Mouse (Mus musculus) heart, embryonic 14.5 days (tissue): ENCODE results near the gene Psmc3ip. TPM values are rescaled to one million over a fixed set of nuclear protein-coding genes. Genes with fewer than 3 reads are reported as not detected.
A peak's percentile ranks its signal among the peaks of the same experiment; 100 is the strongest.

Experiments
- ATAC-seq: fragments of 200-750 bp; cut with Nextera tagmentation; 2 replicates; pipeline ENCODE4 v1.8.0; 2017; ENCODE audit warnings: low read depth, moderate TSS enrichment; ENCODE audit not compliant: insufficient number of reproducible peaks, insufficient read depth, low FRiP score
- H3K27ac ChIP-seq, 2 experiments: fragments of 200-500 bp in 1 of 2; fragments of 300-500 bp in 1 of 2; sonication (generic) in 1 of 2; replicated peaks in 1 of 2; 2 replicates each; pipeline ENCODE4 v1.5.1; 2012 to 2014; ENCODE audit warnings: low read depth in 2 of 2, low read length in 2 of 2, control low read depth in 1 of 2, mild to moderate bottlenecking in 1 of 2, mixed read lengths in 1 of 2; ENCODE audit not compliant: control insufficient read depth in 1 of 2, insufficient read depth in 1 of 2
- H3K27me3 ChIP-seq: fragments of 300-500 bp; sonication (generic); 2 replicates; pipeline ENCODE4 v1.6.1; 2014; ENCODE audit warnings: mild to moderate bottlenecking, low read length, control low read depth; ENCODE audit not compliant: control insufficient read depth, insufficient read depth
- H3K36me3 ChIP-seq: fragments of 300-500 bp; sonication (generic); 2 replicates; pipeline ENCODE4 v1.6.1; 2014; ENCODE audit warnings: mild to moderate bottlenecking, control low read depth, low read length, mixed read lengths; ENCODE audit not compliant: control insufficient read depth, insufficient read depth
- H3K4me1 ChIP-seq, 2 experiments: fragments of 200-500 bp in 1 of 2; fragments of 300-500 bp in 1 of 2; sonication (generic) in 1 of 2; 2 replicates each; pipeline ENCODE4 v1.6.1; 2012 to 2014; ENCODE audit warnings: low read length in 2 of 2, control low read depth in 1 of 2, mixed read lengths in 1 of 2; ENCODE audit not compliant: control insufficient read depth in 2 of 2, insufficient read depth in 2 of 2
- H3K4me2 ChIP-seq: fragments of 300-500 bp; sonication (generic); 2 replicates; pipeline ENCODE4 v1.6.1; 2014; ENCODE audit warnings: mild to moderate bottlenecking, low read length
- H3K4me3 ChIP-seq, 2 experiments: fragments of 200-500 bp in 1 of 2; fragments of 300-500 bp in 1 of 2; sonication (generic) in 1 of 2; 2 replicates each; pipeline ENCODE4 v1.5.1; 2012 to 2014; ENCODE audit warnings: low read length in 2 of 2, mild to moderate bottlenecking in 2 of 2, control low read depth in 1 of 2, low read depth in 1 of 2, moderate library complexity in 1 of 2; ENCODE audit not compliant: control insufficient read depth in 1 of 2, insufficient read depth in 1 of 2
- H3K9ac ChIP-seq: fragments of 300-500 bp; sonication (generic); 2 replicates; pipeline ENCODE4 v1.6.1; 2014; ENCODE audit warnings: mild to moderate bottlenecking, low read length
- H3K9me3 ChIP-seq: fragments of 300-500 bp; sonication (generic); 2 replicates; pipeline ENCODE4 v1.6.1; 2016; ENCODE audit warnings: low read length, control low read depth; ENCODE audit not compliant: control insufficient read depth
- WGBS: fragments of 180-500 bp; shearing (Covaris S2); extraction: QIAGEN DNeasy Blood & Tissue Kit; methylation state at CpG from one replicate; pipeline ENCODE4 v1.1.7; 2014; 5-methylcytosine and 5-hydroxymethylcytosine counted together
- polyA plus RNA-seq: library from polyadenylated mRNA; unstranded; fragments of >200 nt; fragmentation: Nextera tagmentation; extraction: Ambion mirVana; gene quantifications from 2 replicates; pipeline ENCODE4 v1.2.1, GENCODE M21; 2014

Gene Psmc3ip
- polyA plus RNA-seq, 1 experiment from 2014 or later = 22.9 TPM

DNA sequence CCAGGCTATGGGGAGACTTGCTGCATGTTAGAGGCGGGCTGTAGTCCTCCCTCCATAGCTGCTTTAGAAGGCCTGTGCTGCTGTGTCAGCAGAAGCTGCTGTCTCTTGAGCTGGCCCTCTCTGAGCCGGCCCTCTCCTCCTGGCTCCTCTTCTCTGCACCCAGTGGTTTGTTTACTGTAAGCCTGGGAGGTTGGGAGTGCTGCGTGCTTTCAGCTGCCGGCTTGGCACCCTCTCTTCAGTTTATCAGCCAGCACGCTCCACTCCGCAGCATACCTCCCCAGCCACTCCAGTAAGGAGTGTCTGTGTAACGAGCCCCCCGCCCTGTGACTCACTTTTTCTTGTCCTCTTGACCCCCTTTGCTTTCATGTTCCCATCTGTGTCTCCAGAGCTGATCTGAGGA lies 38.4 kb downstream of the Psmc3ip start:
- peak; percentile 67 for ATAC-seq
- no peaks in the 10 kb centered on the region for H3K27me3 ChIP-seq
- peak overlapping the region; percentile 57 for H3K9ac ChIP-seq
- H3K36me3 ChIP-seq = peaks cover 55% of the 10 kb centered on the region
- H3K9me3 ChIP-seq = peaks cover 5% of the 10 kb centered on the region; the same call in 1 of the 2 replicates
- H3K4me1 ChIP-seq = peaks cover 50 to 63% of the 10 kb centered on the region in 2 experiments
- H3K4me2 ChIP-seq = peak overlapping the region; percentile 29
- 11% methylated on average over 8 of the region's 8 CpGs for WGBS
- no peak overlapping the region for H3K4me3 ChIP-seq
- H3K27ac ChIP-seq = peak overlapping the region; percentile 64 to 99

DNA sequence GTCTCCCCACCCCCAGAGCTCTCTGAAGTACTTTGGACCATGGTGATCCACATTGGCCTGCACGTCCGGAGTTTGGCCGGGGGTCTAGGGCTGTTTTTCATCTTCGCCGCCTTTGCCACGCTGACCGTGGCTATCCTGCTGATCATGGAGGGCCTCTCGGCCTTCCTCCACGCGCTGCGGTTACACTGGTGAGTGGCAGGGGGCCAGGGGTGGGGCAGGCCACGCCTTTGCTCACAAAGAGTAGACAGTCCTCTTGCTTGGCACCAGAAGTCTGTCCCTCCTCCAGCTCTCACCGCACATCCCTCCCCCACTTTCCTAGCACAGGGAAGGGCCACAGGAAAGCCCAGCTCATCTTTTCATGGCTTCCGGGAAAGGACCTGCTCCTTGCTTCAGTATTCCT lies 39.8 kb downstream of the Psmc3ip start:
- ATAC-seq = no peak
- Histone ChIP-seq H3K9ac (peak overlapping the region; percentile 34), H3K27ac (peak overlapping the region in 1 of 2 experiments; percentile 99; a peak in 1 of 4 replicates), H3K4me1 (peaks cover 41 to 52% of the 10 kb centered on the region in 2 experiments), H3K27me3 (no peaks in the 10 kb centered on the region), H3K9me3 (peaks cover 5% of the 10 kb centered on the region; the same call in 1 of the 2 replicates), H3K36me3 (peaks cover 62% of the 10 kb centered on the region), H3K4me2 (no peak overlapping the region), H3K4me3 (no peak overlapping the region)
- WGBS = 68% methylated on average over 14 of the region's 14 CpGs

DNA sequence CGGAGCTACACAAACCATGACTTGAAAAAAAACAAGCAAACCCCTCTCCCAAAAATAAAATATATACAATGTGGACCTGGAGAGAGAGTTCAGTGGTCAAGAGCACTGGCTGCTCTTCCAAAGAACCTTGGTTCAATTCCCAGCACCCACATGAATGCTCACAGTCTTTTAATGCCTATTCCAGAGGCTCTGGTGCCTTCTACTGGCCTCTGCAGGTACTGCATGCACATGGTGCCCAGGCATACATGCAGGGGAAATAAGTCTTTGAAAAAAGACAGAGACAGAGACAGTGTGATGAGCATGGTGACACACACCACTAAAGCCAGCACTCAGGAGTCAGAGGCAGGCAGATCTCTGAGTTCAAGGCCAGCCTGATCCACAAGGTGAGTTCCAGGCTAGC lies 41.3 kb downstream of the Psmc3ip start:
- ATAC-seq = no peak
- peaks cover 5% of the 10 kb centered on the region; the same call in 1 of the 2 replicates for H3K9me3 ChIP-seq
- H3K4me1 ChIP-seq = peaks cover 26 to 38% of the 10 kb centered on the region in 2 experiments
- peaks cover 76% of the 10 kb centered on the region for H3K36me3 ChIP-seq
- H3K9ac ChIP-seq = no peak overlapping the region
- H3K4me2 ChIP-seq = no peak overlapping the region
- no peaks in the 10 kb centered on the region for H3K27me3 ChIP-seq
- 91% methylated on average over 1 of the region's 1 CpGs for WGBS
- no peak overlapping the region for H3K4me3 ChIP-seq
- H3K27ac ChIP-seq = no peak overlapping the region

DNA sequence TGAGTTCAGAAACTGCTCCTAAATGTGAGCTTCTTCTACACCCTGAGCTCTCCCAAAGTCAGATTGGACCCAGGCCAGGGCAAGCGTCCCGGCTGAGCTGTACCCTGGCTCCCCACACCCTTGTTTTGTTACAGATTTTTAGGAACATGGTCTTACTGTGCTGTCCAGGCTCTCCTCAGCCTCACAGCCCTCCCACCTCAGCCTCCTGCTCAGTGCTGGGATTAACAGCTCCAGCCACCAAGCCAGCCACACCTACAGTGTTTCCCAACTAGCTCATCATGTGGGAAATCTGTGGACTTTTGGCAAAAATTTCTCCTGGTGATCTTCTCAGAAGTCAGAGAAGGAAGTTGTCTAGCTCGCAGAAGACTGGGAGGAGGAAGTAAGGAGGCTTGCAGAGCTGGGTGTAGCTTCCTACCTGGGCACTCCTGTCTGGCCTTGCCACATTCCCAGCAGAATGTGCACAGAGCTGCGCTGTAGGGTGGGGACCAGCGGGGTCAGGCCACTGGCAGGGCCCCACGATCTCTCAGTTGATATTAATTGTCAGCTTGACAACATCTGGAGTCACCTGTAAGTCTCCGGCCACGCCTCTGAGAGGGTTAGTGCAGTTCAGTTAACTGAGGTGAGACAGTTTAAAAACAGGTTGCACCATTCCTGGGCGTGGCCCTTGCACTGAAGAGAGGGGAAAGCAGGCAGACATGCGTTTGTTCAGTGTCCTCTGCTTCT lies 42.3 kb downstream of the Psmc3ip start:
- Histone ChIP-seq H3K27me3 (no peaks in the 10 kb centered on the region), H3K9ac (peak overlapping the region; percentile 30; the same call in 1 of the 2 replicates), H3K27ac (0 out of 4 replicates have a peak overlapping the region, but pooled peaks of 1 of the 2 experiments have one; percentile 28), H3K4me1 (peaks cover 19 to 27% of the 10 kb centered on the region in 2 experiments), H3K4me2 (no peak overlapping the region), H3K4me3 (no peak overlapping the region), H3K9me3 (peaks cover 5% of the 10 kb centered on the region; the same call in 1 of the 2 replicates), H3K36me3 (peaks cover 87% of the 10 kb centered on the region)
- WGBS = 90% methylated on average over 10 of the region's 10 CpGs
- ATAC-seq = no peak

DNA sequence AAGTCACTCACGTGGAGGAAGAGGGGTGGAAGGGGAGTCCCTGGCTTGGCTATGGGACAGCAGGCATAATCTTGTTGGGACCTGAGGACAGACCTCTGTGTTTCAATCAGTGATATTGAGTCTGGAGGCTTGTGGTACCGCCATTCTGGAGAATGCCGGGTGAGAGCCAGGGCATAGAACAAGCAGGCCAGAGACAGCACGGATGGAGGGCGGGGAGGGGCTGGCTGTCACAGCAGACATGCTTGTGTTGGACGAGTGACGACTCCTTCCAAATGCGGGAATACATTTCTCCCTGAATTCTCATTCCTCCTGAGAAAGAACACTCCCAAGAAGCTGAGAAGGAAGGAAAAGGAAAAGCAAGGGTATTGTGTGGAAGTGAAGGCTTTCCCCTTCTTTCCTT lies 43.6 kb downstream of the Psmc3ip start:
- Histone ChIP-seq H3K4me3 (no peak overlapping the region), H3K4me1 (peaks cover 8 to 14% of the 10 kb centered on the region in 2 experiments), H3K9me3 (peaks cover 5% of the 10 kb centered on the region; the same call in 1 of the 2 replicates), H3K27ac (no peak overlapping the region), H3K27me3 (no peaks in the 10 kb centered on the region), H3K9ac (no peak overlapping the region), H3K36me3 (peaks cover 96% of the 10 kb centered on the region), H3K4me2 (no peak overlapping the region)
- 72% methylated on average over 8 of the region's 8 CpGs for WGBS
- no peak for ATAC-seq

DNA sequence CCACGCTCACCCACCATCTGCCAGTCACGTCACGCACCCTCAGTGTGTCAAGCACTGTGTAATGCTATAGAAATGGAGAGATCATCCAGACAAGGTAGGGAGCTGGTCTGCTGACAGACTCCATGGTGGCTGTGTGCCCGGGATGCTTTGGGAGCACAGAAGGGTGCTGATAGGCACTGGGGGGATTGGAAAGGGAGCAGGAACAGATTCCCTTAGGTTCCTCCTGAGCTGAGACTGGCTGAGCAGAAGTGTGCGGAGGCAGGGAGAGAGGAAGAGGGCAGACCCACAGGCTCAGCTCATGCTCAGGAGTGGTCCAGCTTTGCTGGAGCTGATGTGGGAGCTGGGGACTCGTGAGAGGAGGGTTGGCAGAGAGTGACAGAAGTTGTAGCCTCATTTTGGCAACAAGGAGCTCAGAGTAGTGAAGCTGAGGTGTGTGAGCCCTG lies 44.2 kb downstream of the Psmc3ip start:
- Histone ChIP-seq H3K9ac (no peak overlapping the region), H3K36me3 (peaks cover 96% of the 10 kb centered on the region), H3K27me3 (no peaks in the 10 kb centered on the region), H3K9me3 (peaks cover 5% of the 10 kb centered on the region; the same call in 1 of the 2 replicates), H3K4me1 (peaks cover 4 to 9% of the 10 kb centered on the region in 2 experiments), H3K27ac (no peak overlapping the region; a peak in 1 of 4 replicates), H3K4me2 (no peak overlapping the region), H3K4me3 (no peak overlapping the region)
- WGBS = 74% methylated on average over 6 of the region's 6 CpGs
- ATAC-seq = no peak

DNA sequence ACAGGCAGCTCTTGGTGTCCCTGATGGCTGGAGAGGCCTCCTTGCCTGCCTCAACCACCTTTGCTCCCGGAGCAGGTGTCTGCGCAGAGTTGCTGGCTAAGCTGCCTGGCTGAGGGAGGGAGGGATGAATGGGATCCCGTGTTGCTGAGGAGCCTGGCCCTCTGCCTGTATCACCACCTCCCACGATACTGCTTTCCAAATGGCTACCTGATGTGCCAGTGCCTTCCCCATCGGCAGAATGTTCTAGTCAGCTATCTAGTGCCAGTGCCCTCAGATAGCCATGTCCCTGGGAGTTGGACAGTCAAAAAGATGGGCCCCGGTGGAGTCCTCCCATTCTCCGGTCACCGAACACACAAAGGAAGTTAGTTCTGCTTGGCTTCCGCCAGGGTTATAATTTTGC lies 44.9 kb downstream of the Psmc3ip start:
- H3K27ac ChIP-seq = no peak overlapping the region
- WGBS = 87% methylated on average over 9 of the region's 9 CpGs

More for the DNA sequence above, 44.9 kb downstream of the Psmc3ip start:
- ATAC-seq = no peak
- H3K4me1 ChIP-seq = peaks cover 2 to 5% of the 10 kb centered on the region in 2 experiments; a peak in 2 of 4 replicates
- no peak overlapping the region for H3K4me2 ChIP-seq
- H3K27me3 ChIP-seq = no peaks in the 10 kb centered on the region
- H3K9me3 ChIP-seq = peaks cover 5% of the 10 kb centered on the region; the same call in 1 of the 2 replicates
- H3K9ac ChIP-seq = no peak overlapping the region
- H3K36me3 ChIP-seq = peaks cover 96% of the 10 kb centered on the region
- no peak overlapping the region for H3K4me3 ChIP-seq
